Mouse (Mus musculus): ENCODE measurements around the gene Sardh. TPM values are rescaled to one million over a fixed set of nuclear protein-coding genes. Genes with fewer than 3 reads are reported as not detected.

Sardh gene
- polyA plus RNA-seq, 1 experiment from 2014 or later = 4.2 TPM

GRCm38 (mm10) chr2:27166074-27166473, 82.1 kb downstream of the Sardh start:
- Histone ChIP-seq H3K9ac (ENCODE audit: low read length) (no peak overlapping the region), H3K9me3 (replicated peaks; ENCODE audit: control insufficient read depth, low read length) (no peaks in the 10 kb centered on the region), H3K27ac (ENCODE audit: low read depth, low read length) (no peak overlapping the region), H3K4me3 (ENCODE audit: low read depth, low read length) (no peak overlapping the region), H3K36me3 (ENCODE audit: control insufficient read depth, insufficient read depth, low read length) (no peaks in the 10 kb centered on the region), H3K4me2 (ENCODE audit: low read length) (no peak overlapping the region), H3K27me3 (replicated peaks; ENCODE audit: control insufficient read depth, insufficient read depth, low read length) (no peaks in the 10 kb centered on the region), H3K4me1 (ENCODE audit: control insufficient read depth, insufficient read depth, low read length) (0 out of 2 replicates have a peak, but pooled peaks cover 2% of the 10 kb centered on the region)
- WGBS = 90% methylated on average over 2 of the region's 2 CpGs
- DNase-seq (ENCODE audit: low spot score) (no peak), ATAC-seq (no peak)

GRCm38 (mm10) chr2:27164796-27165590, 83.1 kb downstream of the Sardh start, which contains the start of gene Dbh:
Dbh (plus strand) TSS chr2:27165233.
- no peak within 1 kb of the TSS for H3K27ac ChIP-seq (ENCODE audit: low read depth, low read length)
- no peak within 1 kb of the TSS for H3K4me2 ChIP-seq (ENCODE audit: low read length)
- no peaks in the 10 kb centered on the region for H3K27me3 ChIP-seq (replicated peaks; ENCODE audit: control insufficient read depth, insufficient read depth, low read length)
- no peak within 1 kb of the TSS for H3K4me3 ChIP-seq (ENCODE audit: low read depth, low read length)
- no peaks in the 10 kb centered on the region for H3K36me3 ChIP-seq (ENCODE audit: control insufficient read depth, insufficient read depth, low read length)
- no peak for DNase-seq (ENCODE audit: low spot score)
- 81% methylated on average over 12 of the region's 12 CpGs for WGBS
- no peak within 1 kb of the TSS for H3K9ac ChIP-seq (ENCODE audit: low read length)
- no peak for ATAC-seq
- H3K4me1 ChIP-seq (ENCODE audit: control insufficient read depth, insufficient read depth, low read length) = 0 out of 2 replicates have a peak, but pooled peaks cover 2% of the 10 kb centered on the region
- H3K9me3 ChIP-seq (replicated peaks; ENCODE audit: control insufficient read depth, low read length) = no peaks in the 10 kb centered on the region

- no peak overlapping the region for H3K27ac ChIP-seq (ENCODE audit: low read depth, low read length)
- whole genome bisulfite sequencing = 60% methylated on average over 5 of the region's 5 CpGs
- H3K36me3 ChIP-seq (ENCODE audit: control insufficient read depth, insufficient read depth, low read length) = no peaks in the 10 kb centered on the region
- H3K4me1 ChIP-seq (ENCODE audit: control insufficient read depth, insufficient read depth, low read length) = 0 out of 2 replicates have a peak, but pooled peaks cover 2% of the 10 kb centered on the region
- no peak overlapping the region for H3K4me2 ChIP-seq (ENCODE audit: low read length)
- DNase-seq (ENCODE audit: low spot score) = no peak
- no peak overlapping the region for H3K9ac ChIP-seq (ENCODE audit: low read length)
- H3K27me3 ChIP-seq (replicated peaks; ENCODE audit: control insufficient read depth, insufficient read depth, low read length) = no peaks in the 10 kb centered on the region
- no peak overlapping the region for H3K4me3 ChIP-seq (ENCODE audit: low read depth, low read length)
- H3K9me3 ChIP-seq (replicated peaks; ENCODE audit: control insufficient read depth, low read length) = no peaks in the 10 kb centered on the region
- ATAC-seq = no peak
Observed at GRCm38 (mm10) chr2:27163851-27164250, 84.3 kb downstream of the Sardh start.

GRCm38 (mm10) chr2:27162656-27163055, 85.5 kb downstream of the Sardh start:
- no peaks in the 10 kb centered on the region for H3K9me3 ChIP-seq (replicated peaks; ENCODE audit: control insufficient read depth, low read length)
- H3K36me3 ChIP-seq (ENCODE audit: control insufficient read depth, insufficient read depth, low read length) = no peaks in the 10 kb centered on the region
- H3K27me3 ChIP-seq (replicated peaks; ENCODE audit: control insufficient read depth, insufficient read depth, low read length) = no peaks in the 10 kb centered on the region
- no peak overlapping the region for H3K4me3 ChIP-seq (ENCODE audit: low read depth, low read length)
- H3K4me1 ChIP-seq (ENCODE audit: control insufficient read depth, insufficient read depth, low read length) = 0 out of 2 replicates have a peak, but pooled peaks cover 2% of the 10 kb centered on the region
- WGBS = 45% methylated on average over 11 of the region's 11 CpGs
- ATAC-seq (no peak), DNase-seq (ENCODE audit: low spot score) (peak; percentile 10)
- H3K9ac ChIP-seq (ENCODE audit: low read length) = no peak overlapping the region; the same call in 1 of the 2 replicates
- H3K27ac ChIP-seq (ENCODE audit: low read depth, low read length) = no peak overlapping the region
- H3K4me2 ChIP-seq (ENCODE audit: low read length) = no peak overlapping the region

GRCm38 (mm10) chr2:27161526-27161925, 86.6 kb downstream of the Sardh start:
- Histone ChIP-seq H3K9me3 (replicated peaks; ENCODE audit: control insufficient read depth, low read length) (no peaks in the 10 kb centered on the region), H3K4me3 (ENCODE audit: low read depth, low read length) (no peak overlapping the region), H3K36me3 (ENCODE audit: control insufficient read depth, insufficient read depth, low read length) (no peaks in the 10 kb centered on the region), H3K27ac (ENCODE audit: low read depth, low read length) (no peak overlapping the region), H3K4me2 (ENCODE audit: low read length) (no peak overlapping the region), H3K9ac (ENCODE audit: low read length) (no peak overlapping the region), H3K4me1 (ENCODE audit: control insufficient read depth, insufficient read depth, low read length) (0 out of 2 replicates have a peak, but pooled peaks cover 2% of the 10 kb centered on the region), H3K27me3 (replicated peaks; ENCODE audit: control insufficient read depth, insufficient read depth, low read length) (no peaks in the 10 kb centered on the region)
- DNase-seq (ENCODE audit: low spot score) (no peak), ATAC-seq (no peak)
- 90% methylated on average over 2 of the region's 2 CpGs for WGBS

- H3K4me3 ChIP-seq (ENCODE audit: low read depth, low read length) = no peak overlapping the region
- H3K4me2 ChIP-seq (ENCODE audit: low read length) = no peak overlapping the region
- H3K27me3 ChIP-seq (replicated peaks; ENCODE audit: control insufficient read depth, insufficient read depth, low read length) = no peaks in the 10 kb centered on the region
- H3K27ac ChIP-seq (ENCODE audit: low read depth, low read length) = no peak overlapping the region
- no peak for DNase-seq (ENCODE audit: low spot score)
- ATAC-seq = no peak
- no peaks in the 10 kb centered on the region for H3K36me3 ChIP-seq (ENCODE audit: control insufficient read depth, insufficient read depth, low read length)
- H3K9ac ChIP-seq (ENCODE audit: low read length) = no peak overlapping the region
- no peaks in the 10 kb centered on the region for H3K9me3 ChIP-seq (replicated peaks; ENCODE audit: control insufficient read depth, low read length)
- 72% methylated on average over 6 of the region's 6 CpGs for WGBS
- H3K4me1 ChIP-seq (ENCODE audit: control insufficient read depth, insufficient read depth, low read length) = peaks cover 4% of the 10 kb centered on the region; the same call in 1 of the 2 replicates
Observed at GRCm38 (mm10) chr2:27156596-27156995, 91.5 kb downstream of the Sardh start.

GRCm38 (mm10) chr2:27154466-27155185, 93.5 kb downstream of the Sardh start:
- H3K36me3 ChIP-seq (ENCODE audit: control insufficient read depth, insufficient read depth, low read length) = no peaks in the 10 kb centered on the region
- no peaks in the 10 kb centered on the region for H3K9me3 ChIP-seq (replicated peaks; ENCODE audit: control insufficient read depth, low read length)
- H3K9ac ChIP-seq (ENCODE audit: low read length) = no peak overlapping the region
- 41% methylated on average over 10 of the region's 10 CpGs for WGBS
- no peak overlapping the region for H3K27ac ChIP-seq (ENCODE audit: low read depth, low read length)
- no peak for DNase-seq (ENCODE audit: low spot score)
- no peak for ATAC-seq
- H3K27me3 ChIP-seq (replicated peaks; ENCODE audit: control insufficient read depth, insufficient read depth, low read length) = no peaks in the 10 kb centered on the region
- peaks cover 4% of the 10 kb centered on the region; the same call in 1 of the 2 replicates for H3K4me1 ChIP-seq (ENCODE audit: control insufficient read depth, insufficient read depth, low read length)
- H3K4me2 ChIP-seq (ENCODE audit: low read length) = no peak overlapping the region
- H3K4me3 ChIP-seq (ENCODE audit: low read depth, low read length) = no peak overlapping the region

GRCm38 (mm10) chr2:27149457-27149856, 98.7 kb downstream of the Sardh start:
- WGBS = 0% methylated on average over 2 of the region's 2 CpGs
- ATAC-seq (no peak), DNase-seq (ENCODE audit: low spot score) (no peak)
- no peaks in the 10 kb centered on the region for H3K36me3 ChIP-seq (ENCODE audit: control insufficient read depth, insufficient read depth, low read length)
- no peaks in the 10 kb centered on the region for H3K9me3 ChIP-seq (replicated peaks; ENCODE audit: control insufficient read depth, low read length)
- no peak overlapping the region for H3K4me3 ChIP-seq (ENCODE audit: low read depth, low read length)
- peaks cover 5% of the 10 kb centered on the region; the same call in 1 of the 2 replicates for H3K4me1 ChIP-seq (ENCODE audit: control insufficient read depth, insufficient read depth, low read length)
- H3K27ac ChIP-seq (ENCODE audit: low read depth, low read length) = no peak overlapping the region
- no peak overlapping the region; the same call in 1 of the 2 replicates for H3K9ac ChIP-seq (ENCODE audit: low read length)
- no peaks in the 10 kb centered on the region for H3K27me3 ChIP-seq (replicated peaks; ENCODE audit: control insufficient read depth, insufficient read depth, low read length)
- no peak overlapping the region for H3K4me2 ChIP-seq (ENCODE audit: low read length)
